Mouse (Mus musculus) hematopoietic stem cell, adult 5-6 weeks (primary cell): ENCODE results near the gene Fcgr2b. TPM values are rescaled to one million over a fixed set of nuclear protein-coding genes. Genes with fewer than 3 reads are reported as not detected.

Experiments
- total RNA-seq: library from RNA; stranded (forward); fragments of 172-1452, 232-1000 nt; gene quantifications from 2 replicates; pipeline ENCODE4 v1.2.3, GENCODE M21; 2017

Fcgr2b gene
- total RNA-seq, 1 experiment from 2014 or later: 18.5 TPM

Other genes with a start within 250 kb of the Fcgr2b start
- gene Atf6, start 108.8 kb downstream of the Fcgr2b start, total RNA-seq: 25.2 and 26.2 TPM in 2 replicates
- gene Gm26620, start 91.5 kb downstream of the Fcgr2b start, total RNA-seq: 1.8 TPM in 1 of 2 replicates, not detected in the other
- gene Dusp12, start 91.0 kb downstream of the Fcgr2b start, total RNA-seq: 10.8 and 18.7 TPM in 2 replicates
- not detected in 2 replicates for gene Fcrlb, start 63.6 kb downstream of the Fcgr2b start, total RNA-seq
- 0.65 and 1.1 TPM in 2 replicates for gene Fcrla, start 49.0 kb downstream of the Fcgr2b start, total RNA-seq
- gene Fcgr4, start 42.4 kb upstream of the Fcgr2b start, total RNA-seq: 1.1 and 6.9 TPM in 2 replicates
- gene Fcgr3, start 88.4 kb upstream of the Fcgr2b start, total RNA-seq: 30.2 and 49.4 TPM in 2 replicates
- 2.4 and 3.3 TPM in 2 replicates for gene Cfap126, start 137.4 kb upstream of the Fcgr2b start, total RNA-seq
- gene Sdhc, start 174.1 kb upstream of the Fcgr2b start, total RNA-seq: 52.4 and 87.6 TPM in 2 replicates
- gene Mpz, start 174.2 kb upstream of the Fcgr2b start, total RNA-seq: not detected in 2 replicates
- gene Pcp4l1, start 219.7 kb upstream of the Fcgr2b start, total RNA-seq: 42.7 and 46.5 TPM in 2 replicates
- 0.81 and 1.5 TPM in 2 replicates for gene Nr1i3, start 237.4 kb upstream of the Fcgr2b start, total RNA-seq
- gene Tomm40l, start 246.0 kb upstream of the Fcgr2b start, total RNA-seq: 17.5 and 25.0 TPM in 2 replicates
- gene Apoa2, start 248.5 kb upstream of the Fcgr2b start, total RNA-seq: not detected in 2 replicates